Mouse (Mus musculus) intestine, embryonic 16.5 days (tissue): ENCODE results near the gene Tmem200c. TPM values are rescaled to one million over a fixed set of nuclear protein-coding genes. Genes with fewer than 3 reads are reported as not detected.
A peak's percentile ranks its signal among the peaks of the same experiment; 100 is the strongest.

Source experiments
- ATAC-seq: fragments of 200-750 bp; cut with Nextera tagmentation; 2 replicates; pipeline ENCODE4 v1.8.0; 2017; ENCODE audit warnings: moderate TSS enrichment, moderate library complexity
- H3K27ac ChIP-seq: fragments of 300-500 bp; sonication (generic); 2 replicates; pipeline ENCODE4 v1.5.1; 2014; ENCODE audit warnings: mild to moderate bottlenecking, low read length
- H3K27me3 ChIP-seq: fragments of 300-500 bp; sonication (generic); replicated peaks from 2 replicates; pipeline ENCODE4 v1.6.1; 2014; ENCODE audit warnings: low read length, control low read depth, mixed read lengths; ENCODE audit not compliant: control insufficient read depth, insufficient read depth
- H3K36me3 ChIP-seq: fragments of 300-500 bp; sonication (generic); 2 replicates; pipeline ENCODE4 v1.6.1; 2014; ENCODE audit warnings: low read length, control low read depth; ENCODE audit not compliant: control insufficient read depth, insufficient read depth
- H3K4me1 ChIP-seq: fragments of 300-500 bp; sonication (generic); 2 replicates; pipeline ENCODE4 v1.6.1; 2014; ENCODE audit warnings: low read length, control low read depth, mixed read lengths; ENCODE audit not compliant: control insufficient read depth, insufficient read depth
- H3K4me2 ChIP-seq: fragments of 300-500 bp; sonication (generic); 2 replicates; pipeline ENCODE4 v1.6.1; 2014; ENCODE audit warnings: low read depth, low read length, control low read depth
- H3K4me3 ChIP-seq: fragments of 300-500 bp; sonication (generic); 2 replicates; pipeline ENCODE4 v1.5.1; 2014; ENCODE audit warnings: mild to moderate bottlenecking, low read length
- H3K9ac ChIP-seq: fragments of 300-500 bp; sonication (generic); 2 replicates; pipeline ENCODE4 v1.6.1; 2014; ENCODE audit warnings: low read depth, low read length
- H3K9me3 ChIP-seq: fragments of 300-500 bp; sonication (generic); 2 replicates; pipeline ENCODE4 v1.6.1; 2016; ENCODE audit warnings: low read length, control low read depth; ENCODE audit not compliant: control insufficient read depth
- WGBS: fragments of 180-500 bp; shearing (Covaris S2); extraction: QIAGEN DNeasy Blood & Tissue Kit; methylation state at CpG from one replicate; pipeline ENCODE4 v1.1.7; 2014; 5-methylcytosine and 5-hydroxymethylcytosine counted together
- polyA plus RNA-seq: library from polyadenylated mRNA; unstranded; fragments of >200 nt; fragmentation: Nextera tagmentation; extraction: Ambion mirVana; gene quantifications from 2 replicates; pipeline ENCODE4 v1.2.1, GENCODE M21; 2015

The Tmem200c gene
- polyA plus RNA-seq: 0.10 and 0.16 TPM in 2 replicates

GRCm38 (mm10) chr17:68826323-68826722 is at the start of gene Tmem200c:
Gene Tmem200c, plus strand, starts transcription at chr17:68826623.
- WGBS: 78% methylated on average over 6 of the region's 6 CpGs
- Histone ChIP-seq H3K4me3 (no peak within 1 kb of the TSS), H3K27me3 (no peaks in the 10 kb centered on the region), H3K4me2 (no peak within 1 kb of the TSS), H3K9ac (no peak within 1 kb of the TSS), H3K27ac (no peak within 1 kb of the TSS), H3K4me1 (no peaks in the 10 kb centered on the region), H3K36me3 (no peaks in the 10 kb centered on the region), H3K9me3 (no peaks in the 10 kb centered on the region)
- ATAC-seq: no peak

- H3K36me3 ChIP-seq: no peaks in the 10 kb centered on the region
- H3K9ac ChIP-seq: no peak overlapping the region
- no peak overlapping the region for H3K4me3 ChIP-seq
- H3K9me3 ChIP-seq: no peaks in the 10 kb centered on the region
- no peak for ATAC-seq
- no peak overlapping the region for H3K27ac ChIP-seq
- no peak overlapping the region for H3K4me2 ChIP-seq
- H3K27me3 ChIP-seq: no peaks in the 10 kb centered on the region
- no peaks in the 10 kb centered on the region for H3K4me1 ChIP-seq
- WGBS: 87% methylated on average over 4 of the region's 4 CpGs
Measured at GRCm38 (mm10) chr17:68793741-68794140, 32.7 kb upstream of the Tmem200c start.

GRCm38 (mm10) chr17:68836655-68837012 is 10.2 kb downstream of the Tmem200c start:
- 1% methylated on average over 12 of the region's 15 CpGs for WGBS
- 0 out of 2 replicates have a peak overlapping the region, but pooled peaks have one; percentile 51 for H3K9ac ChIP-seq
- H3K27ac ChIP-seq: no peak overlapping the region
- peak overlapping the region; percentile 92 for H3K4me2 ChIP-seq
- H3K4me3 ChIP-seq: peak overlapping the region; percentile 59
- peak; percentile 10; the same call in 1 of the 2 replicates for ATAC-seq
- H3K9me3 ChIP-seq: no peaks in the 10 kb centered on the region
- H3K36me3 ChIP-seq: no peaks in the 10 kb centered on the region
- H3K4me1 ChIP-seq: peaks cover 20% of the 10 kb centered on the region
- H3K27me3 ChIP-seq: peaks cover 35% of the 10 kb centered on the region

- H3K4me2 ChIP-seq: peak overlapping the region; percentile 92
- H3K27me3 ChIP-seq: peaks cover 35% of the 10 kb centered on the region
- peak; percentile 56 for ATAC-seq
- H3K9me3 ChIP-seq: no peaks in the 10 kb centered on the region
- no peak overlapping the region for H3K27ac ChIP-seq
- H3K4me3 ChIP-seq: peak overlapping the region; percentile 59
- peaks cover 25% of the 10 kb centered on the region for H3K4me1 ChIP-seq
- H3K36me3 ChIP-seq: no peaks in the 10 kb centered on the region
- peak overlapping the region; percentile 51; the same call in 1 of the 2 replicates for H3K9ac ChIP-seq
- under 1% methylated on average over 68 of the region's 72 CpGs for WGBS
Measured at GRCm38 (mm10) chr17:68837013-68837858, 10.8 kb downstream of the Tmem200c start.

GRCm38 (mm10) chr17:68837859-68838194 is 11.4 kb downstream of the Tmem200c start:
- H3K36me3 ChIP-seq: no peaks in the 10 kb centered on the region
- H3K4me1 ChIP-seq: peaks cover 25% of the 10 kb centered on the region
- peak overlapping the region; percentile 92 for H3K4me2 ChIP-seq
- no peak overlapping the region for H3K27ac ChIP-seq
- H3K4me3 ChIP-seq: peak overlapping the region; percentile 59
- H3K27me3 ChIP-seq: peaks cover 35% of the 10 kb centered on the region
- no peak for ATAC-seq
- H3K9ac ChIP-seq: no peak overlapping the region
- 27% methylated on average over 4 of the region's 4 CpGs for WGBS
- no peaks in the 10 kb centered on the region for H3K9me3 ChIP-seq

- no peak for ATAC-seq
- H3K9ac ChIP-seq: no peak overlapping the region
- 23% methylated on average over 17 of the region's 17 CpGs for WGBS
- H3K27ac ChIP-seq: no peak overlapping the region
- no peaks in the 10 kb centered on the region for H3K9me3 ChIP-seq
- no peak overlapping the region for H3K4me3 ChIP-seq
- H3K4me2 ChIP-seq: no peak overlapping the region; the same call in 1 of the 2 replicates
- H3K4me1 ChIP-seq: peaks cover 25% of the 10 kb centered on the region
- no peaks in the 10 kb centered on the region for H3K36me3 ChIP-seq
- peaks cover 35% of the 10 kb centered on the region for H3K27me3 ChIP-seq
Measured at GRCm38 (mm10) chr17:68839888-68840571, 13.6 kb downstream of the Tmem200c start.

GRCm38 (mm10) chr17:68840572-68840939 is 14.1 kb downstream of the Tmem200c start:
- H3K4me1 ChIP-seq: peaks cover 25% of the 10 kb centered on the region
- WGBS: 30% methylated on average over 10 of the region's 10 CpGs
- H3K9me3 ChIP-seq: no peaks in the 10 kb centered on the region
- H3K9ac ChIP-seq: 0 out of 2 replicates have a peak overlapping the region, but pooled peaks have one; percentile 70
- no peaks in the 10 kb centered on the region for H3K36me3 ChIP-seq
- H3K27ac ChIP-seq: no peak overlapping the region
- peak overlapping the region; percentile 64 for H3K4me3 ChIP-seq
- peaks cover 35% of the 10 kb centered on the region for H3K27me3 ChIP-seq
- H3K4me2 ChIP-seq: peak overlapping the region; percentile 100
- ATAC-seq: no peak

- Histone ChIP-seq H3K36me3 (no peaks in the 10 kb centered on the region), H3K4me3 (peak overlapping the region; percentile 64), H3K9me3 (no peaks in the 10 kb centered on the region), H3K27ac (no peak overlapping the region), H3K27me3 (peaks cover 32% of the 10 kb centered on the region), H3K4me2 (peak overlapping the region; percentile 100), H3K9ac (peak overlapping the region; percentile 70), H3K4me1 (peaks cover 25% of the 10 kb centered on the region)
- WGBS: under 1% methylated on average over 75 of the region's 75 CpGs
- peak; percentile 86 for ATAC-seq
Measured at GRCm38 (mm10) chr17:68841097-68841891, 14.9 kb downstream of the Tmem200c start.

GRCm38 (mm10) chr17:68841892-68842252 is 15.4 kb downstream of the Tmem200c start:
- peak; percentile 49 for ATAC-seq
- Histone ChIP-seq H3K36me3 (no peaks in the 10 kb centered on the region), H3K9ac (peak overlapping the region; percentile 70; the same call in 1 of the 2 replicates)

More at GRCm38 (mm10) chr17:68841892-68842252, 15.4 kb downstream of the Tmem200c start:
- H3K4me3 ChIP-seq: peak overlapping the region; percentile 64
- H3K27me3 ChIP-seq: peaks cover 26% of the 10 kb centered on the region
- H3K9me3 ChIP-seq: no peaks in the 10 kb centered on the region
- peaks cover 21% of the 10 kb centered on the region for H3K4me1 ChIP-seq
- WGBS: 4% methylated on average over 22 of the region's 22 CpGs
- H3K27ac ChIP-seq: no peak overlapping the region
- peak overlapping the region; percentile 100 for H3K4me2 ChIP-seq
